Mouse (Mus musculus): ENCODE measurements at regions not wholly inside any gene's neighbourhood (a gene's known extent, or its start where the extent isn't known, plus 50 kb on each side); places are given as distances from the start of the nearest gene placed in this dataset.

- H3K27ac ChIP-seq (ENCODE audit: low read length) = no peak overlapping the region
- no peaks in the 10 kb centered on the region for H3K36me3 ChIP-seq (ENCODE audit: control insufficient read depth, insufficient read depth, low read length)
- no peaks in the 10 kb centered on the region for H3K9me3 ChIP-seq (ENCODE audit: control insufficient read depth, low read length)
- H3K4me1 ChIP-seq (ENCODE audit: control insufficient read depth, insufficient read depth, low read length) = 0 out of 2 replicates have a peak, but pooled peaks cover 2% of the 10 kb centered on the region
- no peak overlapping the region for H3K4me2 ChIP-seq (ENCODE audit: low read depth, low read length)
- ATAC-seq = no peak
- no peak overlapping the region for H3K9ac ChIP-seq (ENCODE audit: low read depth, low read length)
- H3K27me3 ChIP-seq (replicated peaks; ENCODE audit: control insufficient read depth, insufficient read depth, low read length) = no peaks in the 10 kb centered on the region
- H3K4me3 ChIP-seq (ENCODE audit: low read length) = no peak overlapping the region
Observed at GRCm38 (mm10) chr8:90123101-90123500, 225.0 kb downstream of the Tox3 start.

GRCm38 (mm10) chr8:90121935-90122334 lies 226.2 kb downstream of the Tox3 start:
- WGBS = 65% methylated on average over 3 of the region's 3 CpGs
- Histone ChIP-seq H3K4me3 (ENCODE audit: low read length) (no peak overlapping the region), H3K9ac (ENCODE audit: low read depth, low read length) (no peak overlapping the region), H3K27me3 (replicated peaks; ENCODE audit: control insufficient read depth, insufficient read depth, low read length) (no peaks in the 10 kb centered on the region), H3K4me1 (ENCODE audit: control insufficient read depth, insufficient read depth, low read length) (0 out of 2 replicates have a peak, but pooled peaks cover 2% of the 10 kb centered on the region), H3K27ac (ENCODE audit: low read length) (no peak overlapping the region), H3K9me3 (ENCODE audit: control insufficient read depth, low read length) (no peaks in the 10 kb centered on the region), H3K4me2 (ENCODE audit: low read depth, low read length) (no peak overlapping the region), H3K36me3 (ENCODE audit: control insufficient read depth, insufficient read depth, low read length) (no peaks in the 10 kb centered on the region)
- no peak for ATAC-seq

- Histone ChIP-seq H3K9ac (ENCODE audit: low read depth, low read length) (no peak overlapping the region), H3K27ac (ENCODE audit: low read length) (no peak overlapping the region), H3K27me3 (replicated peaks; ENCODE audit: control insufficient read depth, insufficient read depth, low read length) (no peaks in the 10 kb centered on the region), H3K4me1 (ENCODE audit: control insufficient read depth, insufficient read depth, low read length) (0 out of 2 replicates have a peak, but pooled peaks cover 2% of the 10 kb centered on the region), H3K9me3 (ENCODE audit: control insufficient read depth, low read length) (no peaks in the 10 kb centered on the region), H3K4me2 (ENCODE audit: low read depth, low read length) (no peak overlapping the region), H3K36me3 (ENCODE audit: control insufficient read depth, insufficient read depth, low read length) (no peaks in the 10 kb centered on the region), H3K4me3 (ENCODE audit: low read length) (no peak overlapping the region)
- ATAC-seq = no peak
- 16% methylated on average over 3 of the region's 3 CpGs for WGBS
Observed at GRCm38 (mm10) chr8:90121017-90121416, 227.1 kb downstream of the Tox3 start.

- no peaks in the 10 kb centered on the region for H3K27me3 ChIP-seq (replicated peaks; ENCODE audit: control insufficient read depth, insufficient read depth, low read length)
- no peaks in the 10 kb centered on the region for H3K9me3 ChIP-seq (ENCODE audit: control insufficient read depth, low read length)
- H3K27ac ChIP-seq (ENCODE audit: low read length) = no peak overlapping the region
- no peak overlapping the region for H3K4me2 ChIP-seq (ENCODE audit: low read depth, low read length)
- H3K4me1 ChIP-seq (ENCODE audit: control insufficient read depth, insufficient read depth, low read length) = no peaks in the 10 kb centered on the region
- H3K4me3 ChIP-seq (ENCODE audit: low read length) = no peak overlapping the region
- no peak overlapping the region for H3K9ac ChIP-seq (ENCODE audit: low read depth, low read length)
- 85% methylated on average over 2 of the region's 2 CpGs for WGBS
- no peak for ATAC-seq
- no peaks in the 10 kb centered on the region for H3K36me3 ChIP-seq (ENCODE audit: control insufficient read depth, insufficient read depth, low read length)
Observed at GRCm38 (mm10) chr8:90115436-90115835, 232.7 kb downstream of the Tox3 start.

GRCm38 (mm10) chr8:90100509-90100908 lies 247.6 kb downstream of the Tox3 start:
- no peak overlapping the region for H3K4me2 ChIP-seq (ENCODE audit: low read depth, low read length)
- no peaks in the 10 kb centered on the region for H3K9me3 ChIP-seq (ENCODE audit: control insufficient read depth, low read length)
- ATAC-seq = no peak
- H3K36me3 ChIP-seq (ENCODE audit: control insufficient read depth, insufficient read depth, low read length) = no peaks in the 10 kb centered on the region
- H3K27ac ChIP-seq (ENCODE audit: low read length) = no peak overlapping the region
- no peaks in the 10 kb centered on the region for H3K4me1 ChIP-seq (ENCODE audit: control insufficient read depth, insufficient read depth, low read length)
- H3K27me3 ChIP-seq (replicated peaks; ENCODE audit: control insufficient read depth, insufficient read depth, low read length) = no peaks in the 10 kb centered on the region
- no peak overlapping the region for H3K4me3 ChIP-seq (ENCODE audit: low read length)
- no peak overlapping the region for H3K9ac ChIP-seq (ENCODE audit: low read depth, low read length)
- WGBS = 84% methylated on average over 6 of the region's 6 CpGs

GRCm38 (mm10) chr8:90082630-90083029 lies 265.5 kb downstream of the Tox3 start:
- Histone ChIP-seq H3K36me3 (ENCODE audit: control insufficient read depth, insufficient read depth, low read length) (no peaks in the 10 kb centered on the region), H3K27ac (ENCODE audit: low read length) (no peak overlapping the region), H3K27me3 (replicated peaks; ENCODE audit: control insufficient read depth, insufficient read depth, low read length) (no peaks in the 10 kb centered on the region), H3K9me3 (ENCODE audit: control insufficient read depth, low read length) (no peaks in the 10 kb centered on the region), H3K4me1 (ENCODE audit: control insufficient read depth, insufficient read depth, low read length) (no peaks in the 10 kb centered on the region), H3K4me2 (ENCODE audit: low read depth, low read length) (no peak overlapping the region), H3K4me3 (ENCODE audit: low read length) (no peak overlapping the region), H3K9ac (ENCODE audit: low read depth, low read length) (no peak overlapping the region)
- ATAC-seq = no peak
- 80% methylated on average over 5 of the region's 5 CpGs for WGBS

GRCm38 (mm10) chr8:90076381-90076780 lies 271.8 kb downstream of the Tox3 start:
- Histone ChIP-seq H3K4me1 (ENCODE audit: control insufficient read depth, insufficient read depth, low read length) (no peaks in the 10 kb centered on the region), H3K27me3 (replicated peaks; ENCODE audit: control insufficient read depth, insufficient read depth, low read length) (no peaks in the 10 kb centered on the region), H3K9me3 (ENCODE audit: control insufficient read depth, low read length) (no peaks in the 10 kb centered on the region), H3K4me3 (ENCODE audit: low read length) (no peak overlapping the region), H3K4me2 (ENCODE audit: low read depth, low read length) (no peak overlapping the region), H3K36me3 (ENCODE audit: control insufficient read depth, insufficient read depth, low read length) (no peaks in the 10 kb centered on the region), H3K27ac (ENCODE audit: low read length) (no peak overlapping the region), H3K9ac (ENCODE audit: low read depth, low read length) (no peak overlapping the region)
- no peak for ATAC-seq

- Histone ChIP-seq H3K4me3 (ENCODE audit: low read length) (no peak overlapping the region), H3K4me1 (ENCODE audit: control insufficient read depth, insufficient read depth, low read length) (no peaks in the 10 kb centered on the region), H3K9me3 (ENCODE audit: control insufficient read depth, low read length) (no peaks in the 10 kb centered on the region), H3K9ac (ENCODE audit: low read depth, low read length) (no peak overlapping the region), H3K36me3 (ENCODE audit: control insufficient read depth, insufficient read depth, low read length) (no peaks in the 10 kb centered on the region), H3K27ac (ENCODE audit: low read length) (no peak overlapping the region), H3K4me2 (ENCODE audit: low read depth, low read length) (no peak overlapping the region), H3K27me3 (replicated peaks; ENCODE audit: control insufficient read depth, insufficient read depth, low read length) (no peaks in the 10 kb centered on the region)
- no peak for ATAC-seq
- 86% methylated on average over 5 of the region's 5 CpGs for WGBS
Observed at GRCm38 (mm10) chr8:90075796-90076195, 272.3 kb downstream of the Tox3 start.

- H3K4me1 ChIP-seq (ENCODE audit: control insufficient read depth, insufficient read depth, low read length) = peaks cover 3% of the 10 kb centered on the region; the same call in 1 of the 2 replicates
- no peak for ATAC-seq
- no peaks in the 10 kb centered on the region for H3K36me3 ChIP-seq (ENCODE audit: control insufficient read depth, insufficient read depth, low read length)
- no peak overlapping the region for H3K4me2 ChIP-seq (ENCODE audit: low read depth, low read length)
- no peak overlapping the region for H3K9ac ChIP-seq (ENCODE audit: low read depth, low read length)
- no peak overlapping the region for H3K27ac ChIP-seq (ENCODE audit: low read length)
- no peak overlapping the region for H3K4me3 ChIP-seq (ENCODE audit: low read length)
- H3K27me3 ChIP-seq (replicated peaks; ENCODE audit: control insufficient read depth, insufficient read depth, low read length) = no peaks in the 10 kb centered on the region
- WGBS = 42% methylated on average over 5 of the region's 5 CpGs
- H3K9me3 ChIP-seq (ENCODE audit: control insufficient read depth, low read length) = no peaks in the 10 kb centered on the region
Observed at GRCm38 (mm10) chr8:90070006-90070405, 278.1 kb downstream of the Tox3 start.

GRCm38 (mm10) chr8:90069411-90069993 lies 278.6 kb downstream of the Tox3 start:
- Histone ChIP-seq H3K4me3 (ENCODE audit: low read length) (no peak overlapping the region), H3K4me2 (ENCODE audit: low read depth, low read length) (no peak overlapping the region), H3K27ac (ENCODE audit: low read length) (no peak overlapping the region), H3K9ac (ENCODE audit: low read depth, low read length) (no peak overlapping the region), H3K36me3 (ENCODE audit: control insufficient read depth, insufficient read depth, low read length) (no peaks in the 10 kb centered on the region), H3K27me3 (replicated peaks; ENCODE audit: control insufficient read depth, insufficient read depth, low read length) (no peaks in the 10 kb centered on the region), H3K4me1 (ENCODE audit: control insufficient read depth, insufficient read depth, low read length) (peaks cover 3% of the 10 kb centered on the region; the same call in 1 of the 2 replicates), H3K9me3 (ENCODE audit: control insufficient read depth, low read length) (no peaks in the 10 kb centered on the region)
- ATAC-seq = peak; percentile 60; the same call in 1 of the 2 replicates
- 12% methylated on average over 10 of the region's 10 CpGs for WGBS

Data from intestine, embryonic 16.5 days (tissue).